Mouse (Mus musculus) kidney, embryonic 16.5 days (tissue): ENCODE measurements around the gene Usp37. TPM values are rescaled to one million over a fixed set of nuclear protein-coding genes. Genes with fewer than 3 reads are reported as not detected.

Source experiments
- ATAC-seq: fragments of 200-750 bp; cut with Nextera tagmentation; 2 replicates; pipeline ENCODE4 v1.8.0; 2017; ENCODE audit warnings: moderate TSS enrichment; ENCODE audit not compliant: low FRiP score, low TSS enrichment
- H3K27ac ChIP-seq: fragments of 300-500 bp; sonication (generic); 2 replicates; pipeline ENCODE4 v1.5.1; 2014; ENCODE audit warnings: low read length
- H3K27me3 ChIP-seq: fragments of 300-500 bp; sonication (generic); 2 replicates; pipeline ENCODE4 v1.6.1; 2014; ENCODE audit warnings: low read length, control low read depth, mixed read lengths; ENCODE audit not compliant: insufficient read depth
- H3K36me3 ChIP-seq: fragments of 300-500 bp; sonication (generic); 2 replicates; pipeline ENCODE4 v1.6.1; 2014; ENCODE audit warnings: low read length, control low read depth, mixed read lengths; ENCODE audit not compliant: insufficient read depth
- H3K4me1 ChIP-seq: fragments of 300-500 bp; sonication (generic); 2 replicates; pipeline ENCODE4 v1.6.1; 2014; ENCODE audit warnings: low read length, control low read depth, mixed read lengths; ENCODE audit not compliant: insufficient read depth
- H3K4me2 ChIP-seq: fragments of 300-500 bp; sonication (generic); replicated peaks from 2 replicates; pipeline ENCODE4 v1.6.1; 2014; ENCODE audit warnings: low read depth, low read length
- H3K4me3 ChIP-seq: fragments of 300-500 bp; sonication (generic); 2 replicates; pipeline ENCODE4 v1.5.1; 2014; ENCODE audit warnings: mild to moderate bottlenecking, low read length
- H3K9ac ChIP-seq: fragments of 300-500 bp; sonication (generic); replicated peaks from 2 replicates; pipeline ENCODE4 v1.6.1; 2014; ENCODE audit warnings: low read length
- H3K9me3 ChIP-seq: fragments of 300-500 bp; sonication (generic); 2 replicates; pipeline ENCODE4 v1.6.1; 2016; ENCODE audit warnings: low read length, control low read depth
- WGBS: fragments of 180-500 bp; shearing (Covaris S2); extraction: QIAGEN DNeasy Blood & Tissue Kit; methylation state at CpG from one replicate; pipeline ENCODE4 v1.1.7; 2014; 5-methylcytosine and 5-hydroxymethylcytosine counted together
- polyA plus RNA-seq: library from polyadenylated mRNA; unstranded; fragments of >200 nt; fragmentation: Nextera tagmentation; extraction: Ambion mirVana; gene quantifications from 2 replicates; pipeline ENCODE4 v1.2.1, GENCODE M21; 2015

Gene Usp37
- polyA plus RNA-seq, 1 experiment from 2014 or later, result 31.5 TPM

- no peak for ATAC-seq
- no peak overlapping the region for H3K27ac ChIP-seq
- H3K4me1 ChIP-seq, result no peaks in the 10 kb centered on the region
- WGBS, result 59% methylated on average over 7 of the region's 7 CpGs
- no peaks in the 10 kb centered on the region for H3K27me3 ChIP-seq
- H3K9me3 ChIP-seq, result no peaks in the 10 kb centered on the region
- no peaks in the 10 kb centered on the region for H3K36me3 ChIP-seq
- H3K9ac ChIP-seq, result no peak overlapping the region
- H3K4me3 ChIP-seq, result no peak overlapping the region
- H3K4me2 ChIP-seq, result no peak overlapping the region
Observed at GRCm38 (mm10) chr1:74425845-74426244, 118.2 kb downstream of the Usp37 start.

- no peak overlapping the region for H3K4me2 ChIP-seq
- H3K9me3 ChIP-seq, result no peaks in the 10 kb centered on the region
- 0 out of 2 replicates have a peak, but pooled peaks cover 9% of the 10 kb centered on the region for H3K4me1 ChIP-seq
- ATAC-seq, result no peak
- H3K36me3 ChIP-seq, result no peaks in the 10 kb centered on the region
- 39% methylated on average over 8 of the region's 8 CpGs for whole genome bisulfite sequencing
- no peak overlapping the region for H3K4me3 ChIP-seq
- no peaks in the 10 kb centered on the region for H3K27me3 ChIP-seq
- H3K27ac ChIP-seq, result no peak overlapping the region
- H3K9ac ChIP-seq, result no peak overlapping the region
Observed at GRCm38 (mm10) chr1:74423147-74423546, 120.9 kb downstream of the Usp37 start.

- no peak for ATAC-seq
- Histone ChIP-seq H3K27me3 (no peaks in the 10 kb centered on the region), H3K27ac (no peak overlapping the region), H3K9ac (no peak overlapping the region), H3K4me1 (0 out of 2 replicates have a peak, but pooled peaks cover 12% of the 10 kb centered on the region), H3K4me2 (no peak overlapping the region), H3K9me3 (no peaks in the 10 kb centered on the region), H3K36me3 (no peaks in the 10 kb centered on the region), H3K4me3 (no peak overlapping the region)
- 46% methylated on average over 9 of the region's 9 CpGs for WGBS
Observed at GRCm38 (mm10) chr1:74419440-74419794, 124.7 kb downstream of the Usp37 start.

GRCm38 (mm10) chr1:74418747-74419439 is 125.2 kb downstream of the Usp37 start:
- H3K4me2 ChIP-seq, result no peak overlapping the region
- H3K27ac ChIP-seq, result no peak overlapping the region
- H3K4me1 ChIP-seq, result 0 out of 2 replicates have a peak, but pooled peaks cover 12% of the 10 kb centered on the region
- no peaks in the 10 kb centered on the region for H3K9me3 ChIP-seq
- 63% methylated on average over 17 of the region's 17 CpGs for WGBS
- no peak; the same call in 1 of the 2 replicates for ATAC-seq
- H3K9ac ChIP-seq, result no peak overlapping the region
- no peaks in the 10 kb centered on the region for H3K27me3 ChIP-seq
- no peaks in the 10 kb centered on the region for H3K36me3 ChIP-seq
- no peak overlapping the region for H3K4me3 ChIP-seq

- Histone ChIP-seq H3K4me3 (no peak overlapping the region), H3K36me3 (no peaks in the 10 kb centered on the region), H3K9ac (no peak overlapping the region), H3K27me3 (no peaks in the 10 kb centered on the region), H3K9me3 (no peaks in the 10 kb centered on the region), H3K4me1 (0 out of 2 replicates have a peak, but pooled peaks cover 12% of the 10 kb centered on the region), H3K27ac (no peak overlapping the region), H3K4me2 (no peak overlapping the region)
- peak; percentile 60; the same call in 1 of the 2 replicates for ATAC-seq
- WGBS, result 34% methylated on average over 4 of the region's 4 CpGs
Observed at GRCm38 (mm10) chr1:74415143-74415542, 128.9 kb downstream of the Usp37 start.

GRCm38 (mm10) chr1:74412711-74413110 is 131.4 kb downstream of the Usp37 start:
- H3K27me3 ChIP-seq, result no peaks in the 10 kb centered on the region
- WGBS, result 82% methylated on average over 8 of the region's 8 CpGs
- H3K4me1 ChIP-seq, result peaks cover 7% of the 10 kb centered on the region; the same call in 1 of the 2 replicates
- H3K9ac ChIP-seq, result no peak overlapping the region
- no peak overlapping the region for H3K27ac ChIP-seq
- H3K36me3 ChIP-seq, result no peaks in the 10 kb centered on the region
- H3K4me2 ChIP-seq, result no peak overlapping the region
- ATAC-seq, result no peak
- no peaks in the 10 kb centered on the region for H3K9me3 ChIP-seq
- no peak overlapping the region for H3K4me3 ChIP-seq

- no peak overlapping the region for H3K9ac ChIP-seq
- no peak overlapping the region for H3K4me3 ChIP-seq
- no peak for ATAC-seq
- H3K4me1 ChIP-seq, result peaks cover 7% of the 10 kb centered on the region; the same call in 1 of the 2 replicates
- no peaks in the 10 kb centered on the region for H3K36me3 ChIP-seq
- no peak overlapping the region for H3K4me2 ChIP-seq
- WGBS, result 66% methylated on average over 2 of the region's 2 CpGs
- H3K9me3 ChIP-seq, result no peaks in the 10 kb centered on the region
- no peaks in the 10 kb centered on the region for H3K27me3 ChIP-seq
- no peak overlapping the region for H3K27ac ChIP-seq
Observed at GRCm38 (mm10) chr1:74411753-74412325, 132.2 kb downstream of the Usp37 start.

GRCm38 (mm10) chr1:74408589-74409504 is 135.2 kb downstream of the Usp37 start, which contains the start of gene Vil1:
Gene Vil1 (plus strand): TSS chr1:74409376.
- Histone ChIP-seq H3K4me1 (peaks cover 4% of the 10 kb centered on the region; the same call in 1 of the 2 replicates), H3K27me3 (no peaks in the 10 kb centered on the region), H3K36me3 (no peaks in the 10 kb centered on the region), H3K4me3 (peak within 1 kb of the TSS; percentile 14; the same call in 1 of the 2 replicates), H3K27ac (no peak within 1 kb of the TSS), H3K9me3 (no peaks in the 10 kb centered on the region), H3K4me2 (peak within 1 kb of the TSS; percentile 24; the same call in 1 of the 2 replicates), H3K9ac (peak within 1 kb of the TSS; percentile 17; the same call in 1 of the 2 replicates)
- ATAC-seq, result peak; percentile 66
- 37% methylated on average over 12 of the region's 15 CpGs for WGBS

GRCm38 (mm10) chr1:74404206-74404605 is 139.9 kb downstream of the Usp37 start:
- Histone ChIP-seq H3K4me2 (no peak overlapping the region), H3K4me3 (no peak overlapping the region), H3K36me3 (no peaks in the 10 kb centered on the region), H3K27me3 (no peaks in the 10 kb centered on the region), H3K4me1 (peaks cover 4% of the 10 kb centered on the region; the same call in 1 of the 2 replicates), H3K9me3 (no peaks in the 10 kb centered on the region), H3K9ac (no peak overlapping the region), H3K27ac (no peak overlapping the region)
- no peak for ATAC-seq
- WGBS, result 87% methylated on average over 4 of the region's 4 CpGs
